Mouse (Mus musculus): Measurements from ENCODE around the gene Gfra1. TPM values are rescaled to one million over a fixed set of nuclear protein-coding genes. Genes with fewer than 3 reads are reported as not detected.

The Gfra1 gene
- polyA plus RNA-seq, 1 experiment from 2014 or later: 39.6 TPM

DNA sequence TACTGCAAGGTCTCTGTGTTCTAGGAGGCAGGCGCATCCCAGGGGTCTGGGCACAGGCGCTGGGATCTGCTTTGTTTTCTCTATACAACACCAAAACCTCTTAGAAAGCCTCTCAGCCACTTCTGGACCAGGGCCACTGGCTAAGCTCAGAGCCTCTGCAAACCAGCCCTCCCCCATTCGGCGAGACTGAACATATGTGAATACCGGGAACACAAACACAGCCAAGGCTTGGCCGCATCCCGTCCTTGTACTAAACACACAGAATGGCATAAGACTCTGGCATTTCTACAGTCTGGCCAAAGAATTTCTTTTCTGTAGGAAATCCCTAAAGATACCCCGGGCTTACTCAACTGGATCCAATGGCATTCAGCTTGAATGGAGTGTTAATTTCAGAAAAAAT lies 183.9 kb downstream of the Gfra1 start:
- no peaks in the 10 kb centered on the region for H3K27me3 ChIP-seq
- no peaks in the 10 kb centered on the region for H3K4me1 ChIP-seq
- H3K36me3 ChIP-seq: no peaks in the 10 kb centered on the region
- H3K4me2 ChIP-seq (replicated peaks): no peak overlapping the region
- no peak for ATAC-seq (ENCODE audit: low FRiP score, low read depth)
- WGBS: 89% methylated on average over 8 of the region's 8 CpGs
- H3K27ac ChIP-seq (replicated peaks): no peak overlapping the region
- no peaks in the 10 kb centered on the region for H3K9me3 ChIP-seq
- H3K9ac ChIP-seq (replicated peaks): no peak overlapping the region
- H3K4me3 ChIP-seq: no peak overlapping the region

DNA sequence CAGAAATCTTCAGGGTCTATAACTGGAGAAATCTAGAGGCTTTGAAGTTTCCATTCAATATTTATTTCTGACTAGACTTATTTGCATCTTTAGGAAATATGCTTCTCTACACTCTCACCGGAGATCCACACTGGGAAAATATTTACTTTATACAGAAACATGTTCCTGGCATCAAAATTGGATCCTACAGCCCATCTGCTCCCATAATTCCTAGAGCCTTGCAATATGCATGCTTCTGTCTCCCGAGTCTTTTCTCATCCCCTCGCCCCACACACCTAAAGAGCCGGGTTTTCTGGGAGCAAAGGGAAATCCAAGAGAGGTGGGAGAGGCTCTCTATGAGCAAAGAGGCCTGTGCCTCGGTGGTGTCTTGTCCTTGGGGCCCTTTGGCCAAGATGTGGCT lies 184.9 kb downstream of the Gfra1 start:
- Histone ChIP-seq H3K4me3 (no peak overlapping the region), H3K4me1 (no peaks in the 10 kb centered on the region), H3K36me3 (no peaks in the 10 kb centered on the region), H3K9ac (replicated peaks) (no peak overlapping the region), H3K9me3 (no peaks in the 10 kb centered on the region), H3K27me3 (no peaks in the 10 kb centered on the region), H3K4me2 (replicated peaks) (no peak overlapping the region), H3K27ac (replicated peaks) (no peak overlapping the region)
- no peak for ATAC-seq (ENCODE audit: low FRiP score, low read depth)
- 88% methylated on average over 5 of the region's 5 CpGs for WGBS

DNA sequence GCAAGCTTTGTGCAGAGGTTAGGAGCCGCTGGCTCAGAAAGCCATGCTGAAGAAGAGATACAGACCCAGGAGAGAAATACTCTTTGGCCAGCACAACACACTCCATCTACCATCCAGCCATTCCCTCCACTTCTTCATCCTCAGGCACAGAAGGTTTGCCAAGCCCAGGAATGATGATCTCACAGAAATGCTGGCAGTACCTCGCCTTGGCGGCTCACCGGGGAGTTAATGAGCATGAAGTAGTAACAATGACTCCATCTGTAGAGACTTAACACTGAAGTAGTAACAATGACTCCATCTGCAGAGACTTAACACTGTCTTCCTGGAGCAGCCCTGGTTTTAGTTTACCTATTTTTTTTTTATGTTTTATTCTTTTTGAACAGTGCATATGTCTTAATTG lies 187.2 kb downstream of the Gfra1 start:
- WGBS: 73% methylated on average over 4 of the region's 4 CpGs
- Histone ChIP-seq H3K4me1 (no peaks in the 10 kb centered on the region), H3K9ac (replicated peaks) (no peak overlapping the region), H3K36me3 (no peaks in the 10 kb centered on the region), H3K4me3 (no peak overlapping the region), H3K9me3 (no peaks in the 10 kb centered on the region), H3K27ac (replicated peaks) (no peak overlapping the region), H3K4me2 (replicated peaks) (no peak overlapping the region), H3K27me3 (no peaks in the 10 kb centered on the region)
- ATAC-seq (ENCODE audit: low FRiP score, low read depth): no peak

DNA sequence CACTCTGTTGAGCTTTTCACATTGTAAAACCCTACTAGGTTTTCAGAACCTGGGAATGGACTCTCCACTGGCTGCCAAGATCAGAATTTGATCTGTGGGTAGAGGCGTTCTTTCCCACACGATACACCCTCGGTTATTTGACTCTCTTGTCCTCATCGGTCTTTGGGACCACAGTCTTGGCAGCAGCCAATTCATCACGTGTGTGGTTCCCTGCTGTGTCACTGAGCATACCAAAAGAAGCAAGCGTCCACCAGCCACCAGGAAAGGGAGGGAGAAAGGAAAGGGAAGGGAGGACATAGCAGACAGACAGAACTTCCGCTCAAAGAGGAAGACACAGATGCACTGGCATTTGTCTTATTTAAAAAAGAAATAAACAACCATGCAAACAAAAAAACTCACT lies 189.1 kb downstream of the Gfra1 start:
- no peak overlapping the region for H3K9ac ChIP-seq (replicated peaks)
- ATAC-seq (ENCODE audit: low FRiP score, low read depth): no peak
- no peak overlapping the region for H3K4me3 ChIP-seq
- no peaks in the 10 kb centered on the region for H3K27me3 ChIP-seq
- H3K4me2 ChIP-seq (replicated peaks): no peak overlapping the region
- H3K4me1 ChIP-seq: no peaks in the 10 kb centered on the region
- H3K9me3 ChIP-seq: no peaks in the 10 kb centered on the region
- H3K36me3 ChIP-seq: no peaks in the 10 kb centered on the region
- WGBS: 60% methylated on average over 7 of the region's 7 CpGs
- H3K27ac ChIP-seq (replicated peaks): no peak overlapping the region

DNA sequence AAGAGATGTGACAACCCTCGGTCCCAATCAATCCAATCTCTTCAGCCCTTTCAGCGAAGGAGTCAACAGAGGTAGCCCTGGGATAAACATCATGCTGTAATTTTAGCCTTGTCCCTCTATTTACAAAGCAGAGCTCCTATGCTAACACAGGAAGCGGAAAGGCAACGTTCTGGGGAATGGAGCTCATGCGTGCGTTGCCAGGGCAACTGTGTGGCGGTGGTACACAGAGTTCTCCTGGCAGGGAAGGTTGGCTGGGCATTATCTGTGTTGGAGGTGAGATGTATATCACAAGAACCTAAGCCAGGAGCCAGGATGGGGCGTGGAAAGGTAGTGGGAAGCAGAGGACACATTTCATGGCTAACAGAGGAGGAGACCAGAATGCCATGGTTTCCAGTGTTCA lies 194.8 kb downstream of the Gfra1 start:
- no peak overlapping the region for H3K4me3 ChIP-seq
- H3K27ac ChIP-seq (replicated peaks): no peak overlapping the region
- H3K36me3 ChIP-seq: no peaks in the 10 kb centered on the region; the same call in 1 of the 2 replicates
- no peak for ATAC-seq (ENCODE audit: low FRiP score, low read depth)
- H3K4me1 ChIP-seq: no peaks in the 10 kb centered on the region
- peaks cover 11% of the 10 kb centered on the region for H3K27me3 ChIP-seq
- no peaks in the 10 kb centered on the region for H3K9me3 ChIP-seq
- H3K4me2 ChIP-seq (replicated peaks): no peak overlapping the region
- 85% methylated on average over 8 of the region's 8 CpGs for WGBS
- H3K9ac ChIP-seq (replicated peaks): no peak overlapping the region

DNA sequence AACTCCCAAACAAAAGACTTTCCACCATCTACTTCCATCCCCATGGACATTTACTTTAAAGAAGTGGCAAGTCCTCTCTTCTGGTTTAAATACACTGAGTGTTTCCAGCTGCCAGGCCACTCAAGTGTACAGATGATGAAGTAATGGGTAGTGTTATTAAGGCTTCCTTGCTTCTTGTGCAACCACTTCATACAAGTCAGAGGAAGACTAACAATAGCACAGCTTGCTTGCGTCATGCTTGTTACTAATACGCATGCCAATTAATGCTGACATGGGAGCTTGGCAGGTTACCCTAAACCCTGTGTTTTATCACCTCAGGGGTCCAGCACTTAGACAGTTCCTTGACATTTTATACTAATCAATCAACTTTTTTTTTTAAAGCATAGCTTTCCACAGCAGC lies 196.5 kb downstream of the Gfra1 start:
- no peak overlapping the region for H3K4me2 ChIP-seq (replicated peaks)
- no peaks in the 10 kb centered on the region for H3K9me3 ChIP-seq
- no peaks in the 10 kb centered on the region for H3K4me1 ChIP-seq
- peaks cover 11% of the 10 kb centered on the region for H3K27me3 ChIP-seq
- H3K27ac ChIP-seq (replicated peaks): no peak overlapping the region
- H3K9ac ChIP-seq (replicated peaks): no peak overlapping the region
- WGBS: 68% methylated on average over 2 of the region's 2 CpGs
- no peak overlapping the region for H3K4me3 ChIP-seq
- no peak for ATAC-seq (ENCODE audit: low FRiP score, low read depth)
- no peaks in the 10 kb centered on the region; the same call in 1 of the 2 replicates for H3K36me3 ChIP-seq

DNA sequence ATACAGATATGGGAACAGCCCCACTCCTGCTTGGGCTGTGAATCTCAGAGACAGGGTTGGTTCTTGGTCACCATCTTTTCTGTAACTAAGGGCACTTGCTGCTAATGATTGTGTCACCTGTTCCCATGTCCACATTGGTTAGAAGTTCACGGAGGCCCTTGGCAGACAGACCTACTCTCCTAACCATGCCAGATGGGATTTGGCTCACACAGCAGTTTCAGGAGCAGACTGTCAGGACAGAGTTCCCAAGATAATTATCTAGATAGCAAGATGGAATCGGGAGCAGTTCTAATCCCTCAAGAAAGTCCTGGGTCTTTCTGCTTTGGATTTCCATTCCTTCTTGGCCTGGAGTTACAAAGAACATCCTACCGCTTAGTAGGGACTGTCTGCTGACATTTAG lies 199.2 kb downstream of the Gfra1 start:
- no peaks in the 10 kb centered on the region; the same call in 1 of the 2 replicates for H3K36me3 ChIP-seq
- no peak overlapping the region for H3K4me3 ChIP-seq
- no peaks in the 10 kb centered on the region for H3K9me3 ChIP-seq
- no peak for ATAC-seq (ENCODE audit: low FRiP score, low read depth)
- no peak overlapping the region for H3K27ac ChIP-seq (replicated peaks)
- no peak overlapping the region for H3K4me2 ChIP-seq (replicated peaks)
- peaks cover 11% of the 10 kb centered on the region for H3K27me3 ChIP-seq
- H3K4me1 ChIP-seq: no peaks in the 10 kb centered on the region
- 85% methylated on average over 3 of the region's 3 CpGs for WGBS
- no peak overlapping the region for H3K9ac ChIP-seq (replicated peaks)

DNA sequence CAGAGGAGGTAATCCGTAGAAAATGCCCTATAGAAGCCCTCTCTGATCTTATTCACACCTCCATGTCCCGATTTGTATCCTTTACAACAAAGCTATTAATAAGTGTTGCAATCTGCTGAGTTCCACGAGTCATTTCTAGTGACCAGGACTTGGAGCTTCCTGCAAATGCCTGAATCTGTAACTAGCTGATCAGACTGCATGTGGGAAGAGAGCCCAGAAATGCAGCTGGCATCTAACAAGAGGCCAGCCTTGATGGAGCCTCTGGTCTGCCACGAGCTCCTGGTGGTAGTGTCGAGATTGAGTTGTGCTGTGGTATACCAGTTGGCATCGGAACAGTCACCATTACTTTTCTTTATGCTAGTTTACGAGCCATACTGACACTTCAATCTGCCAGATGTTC lies 200.3 kb downstream of the Gfra1 start:
- no peak for ATAC-seq (ENCODE audit: low FRiP score, low read depth)
- no peak overlapping the region for H3K9ac ChIP-seq (replicated peaks)
- H3K36me3 ChIP-seq: no peaks in the 10 kb centered on the region
- WGBS: 86% methylated on average over 7 of the region's 7 CpGs
- peaks cover 4% of the 10 kb centered on the region for H3K27me3 ChIP-seq
- H3K4me2 ChIP-seq (replicated peaks): no peak overlapping the region
- no peaks in the 10 kb centered on the region for H3K9me3 ChIP-seq
- no peaks in the 10 kb centered on the region; the same call in 1 of the 2 replicates for H3K4me1 ChIP-seq
- no peak overlapping the region for H3K4me3 ChIP-seq
- no peak overlapping the region for H3K27ac ChIP-seq (replicated peaks)

DNA sequence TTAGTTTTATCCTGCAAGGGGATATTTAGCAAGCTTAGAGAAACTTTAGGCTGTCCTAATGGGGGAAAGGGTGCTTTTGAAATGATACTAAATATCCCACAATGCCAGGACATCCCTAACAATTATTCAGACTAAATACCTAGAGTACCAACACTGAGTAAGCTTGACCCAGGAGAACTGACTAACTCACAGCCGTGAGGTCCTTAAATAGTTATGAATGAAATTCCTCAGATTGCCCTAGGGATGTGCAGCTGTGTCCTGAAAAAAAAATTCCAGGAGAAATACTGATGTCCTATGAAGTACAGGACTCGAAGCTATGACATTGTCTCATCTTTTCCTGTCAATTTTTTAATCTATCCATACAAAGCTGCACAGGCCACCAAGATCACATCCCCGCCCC lies 201.5 kb downstream of the Gfra1 start:
- Histone ChIP-seq H3K9me3 (no peaks in the 10 kb centered on the region), H3K4me1 (no peaks in the 10 kb centered on the region; the same call in 1 of the 2 replicates), H3K9ac (replicated peaks) (no peak overlapping the region), H3K27me3 (peaks cover 4% of the 10 kb centered on the region), H3K4me3 (no peak overlapping the region), H3K36me3 (no peaks in the 10 kb centered on the region), H3K27ac (replicated peaks) (no peak overlapping the region), H3K4me2 (replicated peaks) (no peak overlapping the region)
- ATAC-seq (ENCODE audit: low FRiP score, low read depth): no peak
- WGBS: 73% methylated on average over 3 of the region's 3 CpGs

DNA sequence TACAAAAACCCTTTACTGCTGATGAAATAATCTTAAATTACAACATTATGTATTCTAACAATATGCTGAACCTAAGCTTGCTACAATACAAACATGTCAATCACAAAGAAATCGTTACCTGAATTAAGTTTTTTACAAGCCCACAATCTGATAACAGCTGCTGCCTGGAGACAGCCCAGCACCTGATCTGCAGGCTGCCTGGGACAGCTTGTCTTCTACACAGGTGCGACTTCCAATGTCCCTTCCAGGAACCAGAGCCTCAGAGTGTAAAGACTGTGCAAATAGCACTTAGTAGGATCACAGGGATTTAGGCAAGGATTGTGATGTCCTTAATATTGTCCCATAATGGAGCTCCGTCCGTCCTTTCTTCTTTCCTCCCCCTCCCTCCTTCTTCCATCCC lies 204.0 kb downstream of the Gfra1 start:
- Histone ChIP-seq H3K4me1 (peaks cover 5% of the 10 kb centered on the region; the same call in 1 of the 2 replicates), H3K9me3 (no peaks in the 10 kb centered on the region), H3K9ac (replicated peaks) (no peak overlapping the region), H3K27me3 (no peaks in the 10 kb centered on the region), H3K27ac (replicated peaks) (no peak overlapping the region), H3K4me3 (no peak overlapping the region), H3K4me2 (replicated peaks) (no peak overlapping the region), H3K36me3 (no peaks in the 10 kb centered on the region)
- ATAC-seq (ENCODE audit: low FRiP score, low read depth): no peak
- 77% methylated on average over 4 of the region's 4 CpGs for WGBS

DNA sequence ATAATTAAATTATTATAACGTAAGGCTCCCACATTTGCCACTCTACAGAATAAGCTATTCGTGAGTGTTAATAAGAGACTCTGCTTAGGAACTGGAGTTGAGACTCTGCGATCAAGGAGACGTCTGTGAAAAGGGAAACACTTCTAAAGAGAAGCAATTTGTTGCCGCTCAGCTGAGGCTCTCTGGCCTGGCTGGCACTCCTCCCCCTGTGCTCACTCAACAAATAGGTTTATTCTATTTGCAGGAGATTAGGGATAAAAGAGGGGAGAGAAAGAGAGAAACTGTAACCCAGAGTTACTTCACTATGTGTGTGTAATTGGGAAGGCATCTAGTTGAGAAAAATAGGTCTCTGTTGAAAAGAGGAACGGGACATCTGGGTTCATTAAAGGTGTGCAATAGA lies 204.6 kb downstream of the Gfra1 start:
- Histone ChIP-seq H3K4me1 (peaks cover 5% of the 10 kb centered on the region; the same call in 1 of the 2 replicates), H3K27me3 (no peaks in the 10 kb centered on the region), H3K4me3 (no peak overlapping the region), H3K4me2 (replicated peaks) (no peak overlapping the region), H3K9ac (replicated peaks) (no peak overlapping the region), H3K36me3 (no peaks in the 10 kb centered on the region), H3K9me3 (no peaks in the 10 kb centered on the region), H3K27ac (replicated peaks) (no peak overlapping the region)
- ATAC-seq (ENCODE audit: low FRiP score, low read depth): no peak
- WGBS: 33% methylated on average over 6 of the region's 6 CpGs

DNA sequence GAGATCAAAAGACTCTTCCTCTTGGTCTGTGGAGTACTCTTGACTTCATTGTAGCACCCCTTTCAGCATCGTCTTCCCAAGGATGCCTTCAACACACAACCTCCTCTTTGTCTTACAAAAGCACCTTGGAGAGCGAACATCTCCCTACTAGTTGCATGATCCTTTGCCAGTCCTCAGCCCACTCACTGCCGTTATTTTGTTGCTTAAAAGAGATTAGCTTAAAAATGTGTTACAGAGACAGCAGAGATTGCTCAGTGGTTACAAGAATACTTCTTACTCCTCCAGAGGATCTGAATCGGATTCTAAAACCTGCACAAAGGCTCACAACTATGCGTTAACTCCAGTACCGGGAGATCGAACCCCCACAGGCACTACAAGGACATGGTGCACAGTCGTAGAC lies 205.5 kb downstream of the Gfra1 start:
- Histone ChIP-seq H3K4me3 (no peak overlapping the region), H3K4me2 (replicated peaks) (no peak overlapping the region), H3K4me1 (peaks cover 5% of the 10 kb centered on the region; the same call in 1 of the 2 replicates), H3K27ac (replicated peaks) (no peak overlapping the region), H3K9me3 (no peaks in the 10 kb centered on the region), H3K36me3 (no peaks in the 10 kb centered on the region), H3K27me3 (no peaks in the 10 kb centered on the region), H3K9ac (replicated peaks) (no peak overlapping the region)
- WGBS: 75% methylated on average over 8 of the region's 8 CpGs
- no peak for ATAC-seq (ENCODE audit: low FRiP score, low read depth)

DNA sequence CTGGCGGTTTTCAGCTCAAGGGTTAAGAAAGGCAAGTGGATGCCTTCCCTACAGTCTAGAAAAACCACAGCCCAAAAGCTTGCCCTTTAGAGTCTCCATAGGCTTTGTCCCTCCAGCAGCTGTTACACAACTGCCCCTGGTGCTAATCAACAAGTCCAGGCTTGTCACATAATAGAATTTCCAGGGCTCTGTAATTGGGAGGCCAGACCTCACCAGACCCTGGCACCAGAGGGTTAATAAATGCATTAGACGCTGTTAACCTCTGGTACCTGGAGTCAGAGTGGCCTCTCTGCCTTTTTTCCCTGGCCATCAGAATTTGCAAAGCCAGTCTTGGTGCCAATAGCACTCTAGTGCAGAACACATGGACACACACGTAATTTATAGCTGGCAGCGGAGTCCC lies 211.6 kb downstream of the Gfra1 start:
- ATAC-seq (ENCODE audit: low FRiP score, low read depth): no peak
- Histone ChIP-seq H3K4me2 (replicated peaks) (no peak overlapping the region), H3K4me3 (no peak overlapping the region), H3K4me1 (peaks cover 22% of the 10 kb centered on the region), H3K27ac (replicated peaks) (no peak overlapping the region), H3K27me3 (no peaks in the 10 kb centered on the region), H3K36me3 (no peaks in the 10 kb centered on the region), H3K9ac (replicated peaks) (no peak overlapping the region), H3K9me3 (no peaks in the 10 kb centered on the region)
- 71% methylated on average over 4 of the region's 4 CpGs for WGBS
